Mouse (Mus musculus): ENCODE results near the gene Olfr395.
"Not testable (repeated sequence)": the region's sequence is repeated elsewhere in the genome, so short reads cannot be mapped to it uniquely, and the experiment has no call there.

Olfr395 gene

DNA sequence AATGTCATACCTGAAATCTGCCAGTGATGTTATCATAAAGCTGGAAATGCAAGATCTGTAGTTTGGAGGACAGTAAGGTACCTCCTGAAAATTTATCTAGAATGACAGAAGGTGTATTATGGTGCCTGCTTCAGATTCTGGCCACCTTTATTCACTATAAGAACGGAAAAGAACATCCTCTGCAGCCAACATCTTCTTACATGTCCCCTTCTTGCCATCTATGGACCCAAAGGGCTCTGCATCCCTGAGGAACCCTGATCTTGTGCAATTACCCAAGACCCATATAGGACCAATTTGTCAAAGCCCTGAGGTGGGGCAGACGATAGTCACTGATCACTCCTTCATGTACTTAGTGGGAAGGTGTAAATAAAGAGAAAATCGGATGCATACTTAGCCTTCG lies at the start of gene Olfr395:
TSS of gene Olfr395 (minus strand) at position 101 of the 400 bp plus-strand sequence.
- DNase-seq: not testable (repeated sequence)

DNA sequence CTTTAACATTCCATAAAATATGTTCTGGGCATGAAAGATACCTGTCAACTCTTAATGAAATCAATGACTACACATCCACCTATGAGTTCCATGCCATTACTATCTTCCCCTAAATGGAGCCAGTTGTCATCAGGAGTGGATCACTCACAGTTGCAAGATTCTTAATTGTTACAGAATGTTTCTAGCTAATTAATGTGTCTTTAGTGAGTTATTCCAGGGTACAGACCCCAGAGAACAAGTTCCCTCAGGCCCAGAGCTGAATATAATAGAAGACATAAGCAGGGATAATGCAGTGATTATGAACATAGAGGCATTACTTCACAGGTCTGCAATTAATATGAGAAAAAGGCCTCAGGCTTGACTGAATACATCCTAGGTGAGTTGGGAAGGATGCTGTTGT lies 27.3 kb upstream of the Olfr395 start, which contains the start of gene Olfr23:
TSS of gene Olfr23 (plus strand) at position 301 of the 400 bp plus-strand sequence.
- DNase-seq: no peak

DNA sequence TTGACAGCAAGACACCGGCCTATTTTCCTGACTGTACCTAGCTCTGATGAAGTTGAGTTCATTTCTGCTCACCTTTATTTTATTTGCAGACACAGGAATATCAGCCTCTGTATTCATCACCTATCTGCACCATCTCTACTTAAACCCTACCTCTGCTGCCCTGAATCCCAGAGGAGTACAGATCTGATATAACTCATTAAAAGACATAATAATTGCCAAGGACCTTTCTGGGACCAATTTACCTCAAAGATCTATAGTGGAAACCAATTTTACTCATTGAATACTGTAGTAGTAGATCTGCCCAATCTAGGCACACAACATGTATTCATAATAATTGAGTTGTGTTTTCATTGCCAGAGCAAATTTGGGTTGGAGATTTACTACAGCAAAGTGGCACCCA lies 18.4 kb downstream of the Olfr395 start, which contains the start of gene Olfr394:
TSS of gene Olfr394 (minus strand) at position 101 of the 400 bp plus-strand sequence.
- DNase-seq: no peak
